Mouse (Mus musculus) leukemia stem cell, adult 10-12 weeks (primary cell): Measurements from ENCODE around the gene Tnfsf18. TPM values are rescaled to one million over a fixed set of nuclear protein-coding genes. Genes with fewer than 3 reads are reported as not detected.

ENCODE experiments used
- polyA plus RNA-seq: library from polyadenylated mRNA; stranded (reverse); fragments of >175 nt; gene quantifications from 2 replicates; pipeline ENCODE4 v1.2.3, GENCODE M21; 2012; ENCODE audit warnings: low replicate concordance

Gene Tnfsf18
- polyA plus RNA-seq, result not detected in 2 replicates

DNA sequence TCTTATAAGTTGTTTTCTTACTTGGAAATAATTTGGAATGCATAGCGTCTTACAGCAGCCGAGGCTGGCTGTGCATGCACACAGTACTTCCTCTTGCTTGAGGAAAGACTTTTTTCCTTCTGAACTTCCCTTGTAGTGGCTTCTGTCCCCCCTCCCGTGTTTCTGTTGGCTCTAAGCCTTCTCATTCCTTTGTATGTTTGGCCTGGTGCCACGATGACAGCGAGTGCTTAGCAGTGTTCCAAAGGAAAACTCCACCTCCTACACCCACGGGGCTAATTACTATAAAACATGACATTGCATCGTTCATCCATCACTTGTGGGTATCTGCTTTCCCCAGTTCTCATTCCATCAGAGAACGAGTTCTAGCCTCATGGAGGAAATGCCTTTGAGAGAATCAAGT lies at the start of gene Tnfsf18:
Gene Tnfsf18 (plus strand): TSS at position 313 of the 400 bp plus-strand sequence.

Other genes starting within 250 kb of the Tnfsf18 start
- 6.4 and 36.3 TPM in 2 replicates for gene Prdx6, start 243.4 kb upstream of the Tnfsf18 start, polyA plus RNA-seq
- gene Tnfsf4, start 99.2 kb upstream of the Tnfsf18 start, polyA plus RNA-seq, result not detected in 2 replicates